Mouse (Mus musculus): ENCODE results near the gene Kcnj9.

DNA sequence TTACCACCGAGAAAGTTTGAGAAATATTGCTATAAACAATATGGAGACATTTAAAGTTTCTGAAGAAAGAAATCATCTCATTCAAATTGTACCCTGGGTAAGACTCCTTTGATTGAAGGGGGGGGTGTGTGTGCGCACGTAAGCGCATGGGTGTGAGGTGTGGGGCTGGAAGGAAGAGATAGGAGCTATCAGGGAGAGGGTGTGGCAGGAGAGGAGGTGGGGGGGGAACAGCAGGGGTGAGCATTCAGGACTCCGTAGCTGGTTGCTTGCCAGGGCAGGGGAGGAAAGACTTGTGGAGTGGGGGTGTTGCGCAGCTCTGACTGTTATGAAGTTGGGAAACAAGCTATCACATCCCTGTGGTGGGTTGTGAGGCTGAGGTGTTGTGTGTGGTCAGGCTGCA, 24.7 kb downstream of the Kcnj9 start:
- no peak for TF ChIP-seq CTCF (IDR thresholded peaks at IDR 0.05; ENCODE audit: borderline replicate concordance, control insufficient read depth, extremely low read depth, insufficient read depth, low read length, poor library complexity)
- no peak for TF ChIP-seq POLR2A (IDR thresholded peaks at IDR 0.05; ENCODE audit: control insufficient read depth, extremely low read depth, insufficient read depth, low read length, poor library complexity)
